Mouse (Mus musculus) embryo, embryonic 9.5 days (tissue): ENCODE data around the gene Vmn1r44.
"Not testable (repeated sequence)": the region's sequence is repeated elsewhere in the genome, so short reads cannot be mapped to it uniquely, and the experiment has no call there.

Experiments used
- DNase-seq: peaks from one replicate; pipeline ENCODE4 v3.0.0-alpha.2; 2017; ENCODE audit errors: extremely low spot score

Gene Vmn1r44

GRCm38 (mm10) chr6:89883360-89883759, at the start of gene Vmn1r44:
Gene Vmn1r44, plus strand, starts transcription at chr6:89883660.
- DNase-seq, result no peak

GRCm38 (mm10) chr6:89857552-89857951, 25.9 kb upstream of the Vmn1r44 start:
- no peak for DNase-seq

- no peak for DNase-seq
Measured at GRCm38 (mm10) chr6:89859839-89860238, 23.6 kb upstream of the Vmn1r44 start.

GRCm38 (mm10) chr6:89863792-89864191, 19.7 kb upstream of the Vmn1r44 start:
- DNase-seq, result no peak

GRCm38 (mm10) chr6:89867276-89867675, 16.2 kb upstream of the Vmn1r44 start:
- DNase-seq, result no peak

GRCm38 (mm10) chr6:89867976-89868375, 15.5 kb upstream of the Vmn1r44 start:
- no peak for DNase-seq

- not testable (repeated sequence) for DNase-seq
Measured at GRCm38 (mm10) chr6:89876313-89876712, 7.1 kb upstream of the Vmn1r44 start, which contains the start of the genes Vmn1r42 and Vmn1r43. Gene Vmn1r42, minus strand, starts transcription at chr6:89876413. Gene Vmn1r43, minus strand, starts transcription at chr6:89876413.

- no peak for DNase-seq
Measured at GRCm38 (mm10) chr6:89876963-89877362, 6.5 kb upstream of the Vmn1r44 start.

GRCm38 (mm10) chr6:89880867-89881266, 2.6 kb upstream of the Vmn1r44 start:
- DNase-seq, result no peak

GRCm38 (mm10) chr6:89883812-89884211, 352 bp downstream of the Vmn1r44 start:
- no peak for DNase-seq

GRCm38 (mm10) chr6:89940498-89940897, 57.0 kb downstream of the Vmn1r44 start, which contains the start of gene Vmn1r45:
Gene Vmn1r45, minus strand, starts transcription at chr6:89940598.
- not testable (repeated sequence) for DNase-seq

GRCm38 (mm10) chr6:89940926-89941325, 57.5 kb downstream of the Vmn1r44 start:
- no peak for DNase-seq
